Mouse (Mus musculus) brown adipose tissue, adult 24 weeks (tissue): Measurements from ENCODE around the gene Dhrs9. TPM values are rescaled to one million over a fixed set of nuclear protein-coding genes. Genes with fewer than 3 reads are reported as not detected.

ENCODE experiments used
- polyA plus RNA-seq: library from polyadenylated mRNA; stranded (reverse); fragments of >200 nt; gene quantifications from 2 replicates; pipeline ENCODE4 v1.2.4, GENCODE M21; 2012; ENCODE audit not compliant: missing spikeins, insufficient read depth, insufficient read length

The Dhrs9 gene
- polyA plus RNA-seq, 1 experiment, result 8.4 TPM

Other genes with a start within 250 kb of the Dhrs9 start
- 3.3 and 3.6 TPM in 2 replicates for gene Nostrin, start 244.6 kb upstream of the Dhrs9 start, polyA plus RNA-seq
- 1.3 TPM in 1 of 2 replicates, not detected in the other for gene Spc25, start 174.3 kb upstream of the Dhrs9 start, polyA plus RNA-seq
- not detected in 2 replicates for gene G6pc2, start 169.4 kb upstream of the Dhrs9 start, polyA plus RNA-seq
- gene Abcb11, start 37.8 kb upstream of the Dhrs9 start, polyA plus RNA-seq, result not detected in 2 replicates
- gene Lrp2, start 205.6 kb downstream of the Dhrs9 start, polyA plus RNA-seq, result not detected in 2 replicates